Mouse (Mus musculus) kidney, adult 8-10 months (tissue): ENCODE measurements around the gene Fndc8.
A peak's percentile ranks its signal among the peaks of the same experiment; 100 is the strongest.

Experiments used
- DNase-seq, 2 experiments: peaks; one replicate each; pipeline ENCODE4 v3.0.0; 2022

Fndc8 gene

DNA sequence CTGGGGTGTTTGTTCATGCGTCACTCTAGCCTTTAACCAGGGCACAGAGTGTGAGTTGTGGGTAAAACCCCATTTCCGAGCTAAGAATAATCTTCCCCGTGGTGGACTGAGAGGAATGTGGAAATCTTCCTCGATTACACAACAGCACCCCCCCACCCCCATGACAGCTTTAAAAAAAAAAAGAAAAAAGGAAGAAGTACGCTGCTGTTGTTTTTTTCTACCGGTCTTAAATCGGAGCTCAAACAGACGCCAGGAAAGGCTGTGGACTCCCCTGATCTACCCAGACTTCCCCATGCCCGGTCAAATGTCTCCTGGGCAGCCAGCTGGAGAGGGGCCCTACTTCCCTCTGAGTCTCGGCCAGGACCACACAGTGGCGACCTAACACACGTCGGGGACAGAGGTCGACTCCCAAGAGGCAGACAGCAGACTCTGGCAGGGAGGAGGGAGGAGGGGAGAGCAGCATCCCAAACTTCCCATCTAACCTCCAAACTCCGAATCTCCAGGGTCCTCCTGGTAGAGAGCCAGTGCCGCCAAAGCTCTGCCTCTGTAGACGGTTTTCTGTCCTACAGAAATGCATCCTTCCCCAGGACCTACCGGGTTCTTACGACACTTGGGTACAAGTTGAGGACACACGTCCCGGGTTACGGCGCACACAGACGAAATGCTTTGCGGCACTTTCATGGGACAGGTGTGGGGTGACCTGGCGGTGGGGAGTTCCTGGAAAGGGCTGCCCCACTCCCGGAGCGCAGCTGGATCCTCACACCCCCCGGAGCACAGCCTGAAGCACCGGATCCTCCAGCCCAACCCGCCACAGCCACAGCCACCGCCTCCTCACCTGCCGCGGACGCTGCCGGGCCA is 21.5 kb upstream of the Fndc8 start:
- peak; percentile 82 to 85 for DNase-seq

DNA sequence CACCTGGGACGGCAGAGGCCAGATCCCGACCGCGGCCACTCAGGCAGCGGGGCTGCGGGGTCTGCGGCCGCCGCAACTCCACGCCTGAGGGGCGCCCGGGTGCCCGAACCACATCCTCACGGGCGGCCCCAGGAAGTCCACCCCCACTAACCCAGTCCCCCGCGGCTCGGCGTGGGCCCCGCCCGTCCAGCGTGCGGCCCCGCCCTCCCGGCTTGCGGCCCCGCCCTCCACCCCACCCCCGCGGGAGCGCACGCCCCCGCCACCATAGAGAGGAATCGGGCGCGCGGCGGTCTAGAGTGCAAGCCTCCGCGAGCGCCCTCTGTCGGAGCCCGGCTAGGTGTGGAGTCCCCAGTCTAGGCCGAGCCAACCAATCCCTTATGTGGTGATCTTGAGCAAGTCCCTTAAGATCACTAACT is 20.9 kb upstream of the Fndc8 start, which contains the start of gene Rffl:
Gene Rffl (minus strand): TSS at position 180 of the 416 bp plus-strand sequence.
- DNase-seq: peak; percentile 90 to 94

DNA sequence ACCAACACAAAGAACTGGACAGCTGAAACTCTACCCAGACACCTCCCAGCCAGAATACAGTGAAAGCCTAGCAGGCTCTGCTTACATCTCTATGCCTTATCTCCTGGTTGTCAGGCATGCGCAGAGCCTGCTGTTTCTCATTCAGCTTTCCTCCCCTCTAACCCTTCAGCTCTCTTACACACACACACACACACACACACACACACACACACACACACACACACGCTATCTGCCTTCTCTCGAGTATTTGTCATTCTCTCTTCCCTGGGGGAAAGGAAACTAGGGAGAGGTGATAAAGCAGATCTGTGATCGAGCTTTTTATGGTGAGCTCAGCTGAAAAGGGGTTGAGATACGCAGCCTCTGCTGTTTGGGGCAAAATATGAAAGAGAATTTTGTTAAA is 17.0 kb upstream of the Fndc8 start:
- no peak for DNase-seq

DNA sequence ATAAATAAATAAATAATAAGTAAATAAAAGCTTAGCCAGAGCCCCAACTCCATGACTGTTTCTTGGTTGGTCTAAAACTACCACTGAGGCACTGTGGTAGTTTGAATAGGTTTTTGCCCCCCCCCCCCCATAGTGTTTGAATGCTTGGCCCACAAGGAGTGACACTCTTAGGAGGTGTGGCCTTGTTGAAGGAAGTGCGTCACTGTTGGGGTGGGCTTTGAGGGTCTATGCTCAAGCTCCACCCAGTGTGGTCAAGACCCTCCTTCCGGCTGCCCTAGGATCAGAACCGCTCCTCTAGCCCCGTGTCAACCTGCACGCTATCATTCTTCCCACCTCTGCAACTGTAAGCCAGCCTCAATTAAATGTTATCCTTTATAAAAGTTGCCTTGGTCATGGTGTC is 16.3 kb upstream of the Fndc8 start:
- no peak for DNase-seq

DNA sequence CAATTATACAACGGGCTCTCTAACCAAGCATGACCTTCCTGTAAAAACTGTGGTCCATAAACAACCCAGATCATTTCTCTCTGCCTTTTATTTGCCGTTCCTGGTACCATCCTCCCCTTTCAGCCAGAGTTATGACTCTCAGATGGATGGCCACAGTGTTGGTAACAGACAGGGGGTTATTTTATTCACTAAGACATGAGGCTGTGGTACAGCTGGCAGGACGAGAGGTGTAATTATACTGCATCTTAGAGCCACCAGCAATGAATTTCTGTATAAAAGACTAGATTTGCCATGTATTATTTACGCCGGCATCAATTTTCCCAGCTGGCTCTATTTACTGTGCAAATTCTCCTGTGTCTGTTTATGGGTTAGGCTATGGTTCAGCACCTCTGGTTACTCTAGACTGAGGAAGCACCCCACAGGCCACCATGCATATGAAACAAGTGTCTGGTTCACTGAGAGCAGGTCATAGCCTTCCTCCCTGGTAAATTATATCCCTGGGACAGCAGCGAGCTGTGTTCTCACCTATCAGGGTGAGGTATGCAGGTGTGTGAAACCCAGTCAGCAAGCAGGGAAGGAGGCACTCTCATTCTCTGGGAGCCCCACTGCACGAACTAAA is 14.1 kb upstream of the Fndc8 start:
- no peak for DNase-seq

DNA sequence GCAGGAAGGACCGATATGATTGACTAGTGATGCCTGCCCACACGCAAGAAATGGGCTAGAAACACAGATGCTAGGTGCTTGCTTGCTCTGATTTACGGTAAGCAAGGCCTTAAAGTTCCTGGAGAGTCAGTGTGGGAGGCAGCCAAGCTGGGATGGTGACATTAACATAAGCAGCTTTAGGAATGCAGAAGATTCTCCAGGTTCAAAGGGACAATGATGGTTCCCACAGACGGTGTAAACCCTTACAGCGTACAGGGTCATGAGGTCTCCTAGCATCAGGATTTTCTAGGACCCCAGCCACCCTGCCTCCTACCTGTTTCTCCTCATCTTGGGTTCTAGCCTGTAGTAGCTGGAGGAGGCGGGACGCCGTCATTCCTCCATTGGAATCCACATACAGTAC is 8.7 kb upstream of the Fndc8 start:
- DNase-seq: no peak

DNA sequence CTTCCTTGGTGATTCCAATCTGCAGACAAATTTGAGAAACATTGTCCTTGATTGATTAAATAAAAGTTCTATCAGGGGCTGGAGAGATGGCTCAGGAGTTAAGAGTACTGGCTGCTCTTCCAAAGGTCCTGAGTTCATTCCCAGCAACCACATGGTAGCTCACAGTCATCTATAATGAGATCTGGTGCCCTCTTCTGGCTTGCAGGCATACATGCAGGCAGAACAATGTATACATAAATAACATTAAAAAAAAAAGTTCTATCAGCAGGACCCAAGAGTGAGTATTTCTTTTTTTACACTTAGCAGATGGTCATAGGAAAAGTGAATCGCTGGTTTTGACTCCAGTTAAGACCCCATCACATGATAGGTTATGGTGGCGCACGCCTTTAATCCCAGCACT is 5.4 kb upstream of the Fndc8 start:
- DNase-seq: no peak

DNA sequence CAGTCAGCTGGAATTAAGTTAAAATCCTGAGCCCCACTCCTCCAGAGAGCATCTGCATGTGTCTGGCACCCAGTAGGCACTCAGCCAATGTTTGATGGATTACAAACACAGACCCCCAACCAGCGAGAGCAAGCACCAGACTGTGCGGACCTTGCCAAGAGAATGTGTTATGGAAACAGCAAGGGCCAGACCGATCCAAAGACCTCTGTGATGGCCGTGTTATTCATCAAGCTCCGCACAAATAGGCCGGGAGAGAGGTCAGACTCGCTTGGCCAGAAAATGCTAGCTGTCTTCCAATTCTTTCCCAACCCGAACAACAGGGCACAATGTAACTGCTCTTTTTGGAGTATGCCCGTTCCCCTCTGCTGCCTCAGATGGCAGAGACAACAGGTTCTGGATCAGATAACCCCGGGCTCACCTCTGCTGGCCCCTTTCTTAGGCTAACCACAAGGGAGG is 3.4 kb upstream of the Fndc8 start:
- peak; percentile 76 to 83 for DNase-seq

DNA sequence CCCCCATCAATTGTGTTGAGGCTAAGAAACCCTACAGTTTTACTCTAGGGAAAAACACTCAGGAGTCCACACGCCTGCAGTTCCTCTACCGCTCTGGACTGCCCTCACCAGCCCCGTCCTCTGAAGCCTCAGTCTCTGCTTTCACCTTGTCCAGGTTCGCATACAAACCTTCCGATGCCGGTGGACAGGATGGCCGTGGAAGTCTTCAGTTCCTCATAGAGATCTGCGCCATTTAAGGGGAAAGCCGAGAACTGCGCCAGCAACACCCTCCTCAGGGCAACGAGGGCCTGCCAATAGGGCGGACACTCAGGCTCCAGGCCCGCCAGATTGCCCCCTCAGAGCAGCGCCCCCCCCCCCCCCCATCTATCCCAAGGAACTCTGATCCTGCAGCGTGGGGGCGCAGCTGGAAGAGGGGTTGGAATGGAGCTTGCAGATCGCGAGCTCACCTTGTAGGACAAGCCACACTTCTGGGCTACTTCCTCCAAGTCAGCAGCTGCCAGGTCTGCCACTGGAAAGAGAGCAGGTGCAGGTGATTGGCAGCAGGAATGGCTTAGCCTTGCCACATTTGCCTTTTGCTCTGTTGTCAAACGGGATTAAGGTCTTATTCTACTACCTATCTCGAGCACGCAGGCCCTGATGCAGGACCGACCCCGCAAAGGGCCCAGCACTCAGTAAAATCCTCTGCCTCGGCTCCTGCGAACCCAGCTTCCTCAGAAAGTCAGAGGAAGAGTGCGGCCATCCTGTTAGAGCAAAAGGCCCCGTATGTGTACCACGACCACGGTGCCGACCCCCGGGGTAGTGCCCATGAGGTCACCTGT is 2.2 kb upstream of the Fndc8 start:
- peak; percentile 33 to 35 for DNase-seq

DNA sequence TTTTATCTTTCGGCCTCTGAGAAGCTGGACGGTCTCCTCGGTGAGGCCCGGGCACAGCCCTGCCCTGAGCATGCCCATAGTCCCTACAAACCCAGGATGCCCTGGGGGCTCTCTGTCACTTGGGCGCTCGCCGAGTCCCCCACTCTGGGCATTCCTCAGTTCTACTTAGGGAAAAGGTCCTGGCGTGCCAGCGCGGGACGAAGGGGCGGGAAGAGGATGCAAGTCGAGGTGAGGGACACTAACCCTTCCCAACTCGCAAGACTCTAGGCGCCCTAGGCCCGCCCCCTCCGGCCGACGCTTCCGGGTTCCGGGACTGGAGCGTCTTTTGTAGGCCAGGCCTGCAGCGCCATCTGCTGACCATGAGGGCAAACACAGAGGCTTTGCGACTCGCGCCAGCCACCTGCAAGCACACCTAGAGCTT is 1.6 kb upstream of the Fndc8 start, which contains the start of gene Rad51d:
Gene Rad51d (minus strand): TSS at position 273 of the 421 bp plus-strand sequence.
- DNase-seq: peak; percentile 93 to 96

DNA sequence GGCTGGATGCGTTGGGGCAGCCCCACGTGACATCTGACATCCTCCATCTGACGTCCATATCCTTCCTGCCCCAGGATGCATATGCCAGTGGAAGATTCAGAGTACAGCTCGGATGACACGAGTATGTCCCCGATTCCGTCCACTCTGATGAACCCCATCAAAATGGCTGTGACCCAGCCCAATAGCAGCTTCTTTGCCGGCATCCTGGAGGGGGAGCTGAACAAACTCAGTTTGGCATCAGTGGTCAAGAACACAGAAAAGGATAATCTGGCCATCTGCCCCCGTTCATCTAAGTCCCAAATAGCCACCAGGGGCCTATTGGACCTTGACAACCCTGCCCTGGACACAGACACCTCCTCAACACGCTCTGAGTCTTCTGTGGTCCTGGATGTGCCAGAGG is 5.6 kb downstream of the Fndc8 start:
- peak in 1 of 2 experiments; percentile 11 for DNase-seq

DNA sequence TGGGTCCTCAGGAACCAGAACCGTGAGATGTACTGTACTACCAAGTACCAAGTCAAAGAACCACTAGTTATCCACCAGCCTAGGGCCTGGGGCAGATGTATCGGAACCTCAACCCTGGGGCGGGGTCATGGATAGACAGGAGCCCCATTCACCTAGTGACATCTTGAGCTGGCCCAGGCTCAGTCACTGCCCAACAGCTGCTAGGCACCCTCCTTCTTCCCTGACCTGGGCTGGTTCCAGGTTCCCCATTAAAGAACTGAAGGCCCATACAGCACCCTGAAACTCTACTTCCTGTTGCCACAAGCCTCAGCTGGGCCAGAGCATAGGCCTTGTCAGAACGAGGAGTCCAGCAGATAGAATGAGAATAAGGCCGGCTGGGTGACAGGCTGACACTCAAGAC is 7.8 kb downstream of the Fndc8 start:
- no peak for DNase-seq

DNA sequence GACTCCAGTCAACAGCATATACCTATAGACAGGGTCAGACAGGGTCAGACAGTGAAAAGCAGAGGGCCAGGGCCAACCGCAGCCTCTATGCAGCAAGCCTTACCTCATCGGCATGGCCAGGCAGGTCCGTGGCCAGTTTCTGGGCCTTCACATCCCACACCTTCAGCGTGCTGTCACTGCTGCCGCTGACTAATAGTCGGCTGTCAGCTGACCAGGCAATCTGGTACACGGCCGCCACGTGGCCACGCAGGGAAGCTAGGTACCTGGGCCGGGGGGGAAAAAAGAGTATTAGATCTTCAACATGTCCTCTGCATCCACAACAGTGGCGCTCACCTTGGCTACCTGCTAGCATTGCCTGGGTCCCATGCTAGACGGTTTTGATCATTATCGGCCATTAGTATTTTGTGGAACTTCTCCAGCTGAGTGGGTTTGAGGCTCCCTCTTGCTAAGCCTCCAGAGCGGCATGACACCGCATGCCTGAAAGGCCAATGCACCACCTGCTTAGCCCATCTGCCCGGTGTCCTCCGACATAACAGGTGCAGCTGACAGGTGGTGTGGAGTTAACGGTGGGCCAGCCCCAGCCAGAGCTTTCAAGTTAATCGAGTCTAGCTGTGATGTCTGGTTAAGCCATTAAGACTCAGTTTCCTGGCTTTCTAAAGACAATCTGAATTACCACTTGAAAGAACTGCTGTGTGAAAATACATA is 9.8 kb downstream of the Fndc8 start:
- no peak for DNase-seq

DNA sequence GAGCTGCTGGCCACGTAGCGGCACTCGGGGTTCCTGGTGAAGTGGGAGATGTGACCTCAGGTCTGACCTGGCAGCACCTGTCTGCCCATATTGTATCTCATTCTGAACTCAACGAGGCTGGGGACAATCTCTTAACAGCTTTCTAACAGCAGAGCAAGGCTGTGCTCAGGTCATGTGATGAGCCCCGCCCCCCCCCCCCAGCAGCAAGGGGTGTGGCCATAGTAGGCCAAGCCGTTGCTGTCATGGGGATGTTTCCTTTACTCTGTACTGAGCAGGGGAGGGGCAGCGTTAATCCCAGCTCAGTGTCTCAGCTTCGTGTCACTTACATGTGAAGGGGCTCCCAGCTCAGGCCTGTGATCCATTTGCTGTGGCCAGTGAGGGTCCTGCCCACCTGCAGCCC is 13.0 kb downstream of the Fndc8 start:
- DNase-seq: no peak

DNA sequence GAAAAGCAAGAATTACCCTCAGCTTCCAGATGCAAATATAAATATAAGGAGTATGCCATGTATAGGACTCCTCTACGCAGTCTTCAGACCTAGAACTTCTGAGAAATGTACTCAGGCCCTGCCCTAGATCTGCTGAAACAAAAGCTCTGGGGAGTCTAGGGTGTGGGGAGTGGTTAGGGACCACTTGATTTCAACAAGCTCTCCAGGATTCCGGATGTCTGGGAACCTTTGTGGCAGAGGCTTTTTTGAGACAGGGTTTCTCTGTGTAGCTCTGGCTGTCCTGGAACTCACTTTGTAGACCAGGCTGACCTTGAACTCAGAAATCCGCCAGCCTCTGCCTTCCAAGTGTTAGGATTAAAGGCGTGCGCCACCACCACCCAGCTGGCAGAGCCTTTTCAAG is 13.9 kb downstream of the Fndc8 start:
- no peak for DNase-seq

DNA sequence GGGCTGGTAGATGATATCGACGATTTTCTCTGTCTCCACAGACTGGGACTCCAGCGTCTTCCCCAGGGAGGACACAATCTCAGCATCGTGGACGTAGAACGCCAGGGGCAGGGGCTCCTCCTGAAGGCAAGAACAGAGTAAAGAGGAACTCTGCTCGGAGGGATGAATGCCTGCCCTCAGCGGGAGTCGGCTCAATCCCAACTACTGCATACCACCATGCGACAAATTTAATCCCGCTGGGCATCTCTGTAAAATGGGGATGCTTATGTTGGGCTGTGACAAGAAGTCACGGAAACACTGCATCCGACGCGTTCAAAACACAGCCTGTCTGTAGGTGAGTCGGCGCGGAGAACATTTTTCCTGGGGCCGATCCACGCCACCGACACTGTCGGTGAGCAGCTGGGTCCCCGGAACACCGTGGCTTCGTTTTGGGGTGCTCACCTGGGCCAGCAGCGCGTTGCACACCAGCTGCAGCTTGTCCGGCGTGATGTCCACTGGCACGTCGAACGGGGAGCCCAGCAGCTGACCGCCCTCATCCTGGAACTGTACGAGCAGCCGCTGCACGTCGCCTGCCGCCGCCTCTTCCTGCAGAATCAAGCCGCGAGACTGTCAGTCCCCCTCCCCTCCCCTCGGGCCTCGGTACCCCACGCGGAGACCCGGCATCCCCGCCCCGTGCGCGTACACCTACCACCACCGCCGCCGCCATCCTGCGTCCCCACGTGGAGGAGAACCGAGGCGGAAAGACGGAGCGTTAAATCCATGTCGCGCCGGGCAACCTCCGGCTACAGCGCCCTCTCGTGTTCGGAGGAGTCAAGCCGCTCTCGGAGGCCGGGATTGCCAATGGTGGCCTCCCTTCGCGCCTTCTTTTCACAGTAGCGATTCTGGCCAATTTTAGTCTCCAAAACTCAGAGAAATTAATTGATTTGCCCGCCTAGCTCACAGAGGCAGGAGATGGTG is 16.0 kb downstream of the Fndc8 start, which contains the start of gene Nle1:
Gene Nle1 (minus strand): TSS at position 761 of the 957 bp plus-strand sequence.
- DNase-seq: peak; percentile 80 to 90

DNA sequence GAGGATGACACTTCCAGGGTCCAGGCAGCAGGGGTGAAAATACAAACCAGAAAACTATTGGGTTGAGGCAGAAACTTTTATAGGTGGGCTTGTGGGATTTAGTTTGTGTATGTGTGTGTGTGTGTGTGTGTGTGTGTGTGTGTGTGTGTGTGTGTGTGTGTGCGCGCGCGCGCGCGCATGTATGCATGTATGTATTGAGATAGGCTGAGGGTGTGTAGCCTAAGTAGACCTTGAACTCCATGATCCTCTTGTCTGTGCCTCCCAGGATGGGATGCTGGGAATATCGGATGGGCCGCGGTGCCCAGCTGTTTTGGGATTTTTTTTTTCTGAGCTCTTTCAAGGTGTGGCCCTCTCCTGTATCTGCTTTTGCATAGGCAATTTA is 16.7 kb downstream of the Fndc8 start:
- no peak for DNase-seq

DNA sequence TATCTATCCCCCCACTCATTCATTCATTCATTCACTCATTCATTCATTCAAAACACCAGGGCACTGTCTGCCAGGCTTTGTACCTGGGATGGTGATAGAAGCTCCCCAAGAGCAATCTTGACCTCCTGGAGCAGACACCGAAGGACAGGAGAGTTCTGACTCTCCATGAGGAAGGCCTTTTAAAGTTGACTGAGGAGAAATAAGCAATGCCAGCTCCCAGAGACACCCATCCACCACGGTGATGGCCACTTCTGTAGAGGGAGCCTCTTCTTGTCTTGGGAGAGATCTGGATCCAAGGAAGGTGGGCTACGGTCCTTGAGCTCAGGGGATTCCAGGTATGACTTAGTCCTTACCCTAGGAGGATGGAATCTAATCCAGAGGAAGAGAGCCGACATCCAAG is 18.3 kb downstream of the Fndc8 start, which contains the start of gene Unc45b:
Gene Unc45b (plus strand): TSS at position 301 of the 400 bp plus-strand sequence.
- DNase-seq: no peak

DNA sequence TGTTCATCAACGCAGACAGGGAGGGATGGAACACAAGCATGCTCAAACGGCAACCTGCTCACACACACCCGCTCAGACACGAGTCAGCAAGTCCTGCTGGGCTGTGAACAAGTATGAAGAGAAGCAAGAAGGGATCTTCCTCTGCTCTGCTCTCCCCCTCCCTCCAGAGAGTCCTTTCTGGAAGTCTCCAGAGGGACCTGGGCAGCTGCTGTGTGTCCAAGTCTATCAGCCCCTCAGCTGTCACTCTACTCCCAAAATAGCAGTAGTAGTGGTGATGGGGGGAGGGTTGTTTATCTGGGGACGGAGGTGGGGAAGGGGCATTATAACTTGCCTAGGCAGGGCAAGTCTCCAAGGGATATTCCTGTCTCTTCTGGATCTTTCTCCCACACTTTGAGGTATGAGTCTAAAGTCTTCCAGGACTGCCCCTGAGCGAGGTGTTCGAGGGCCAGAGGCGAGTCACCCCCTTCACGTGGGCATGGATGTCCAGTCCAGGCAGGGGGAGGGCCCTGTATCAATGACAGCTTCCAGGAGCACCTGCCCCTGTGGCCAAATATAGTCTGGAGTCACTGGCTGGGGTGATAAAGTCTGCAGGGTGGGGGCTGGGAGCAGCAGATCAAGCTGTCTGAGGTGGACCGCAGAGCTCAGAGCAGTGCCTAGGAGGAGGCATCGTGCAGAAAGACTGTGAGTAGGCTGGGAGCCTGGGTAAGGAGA is 18.9 kb downstream of the Fndc8 start:
- no peak for DNase-seq

DNA sequence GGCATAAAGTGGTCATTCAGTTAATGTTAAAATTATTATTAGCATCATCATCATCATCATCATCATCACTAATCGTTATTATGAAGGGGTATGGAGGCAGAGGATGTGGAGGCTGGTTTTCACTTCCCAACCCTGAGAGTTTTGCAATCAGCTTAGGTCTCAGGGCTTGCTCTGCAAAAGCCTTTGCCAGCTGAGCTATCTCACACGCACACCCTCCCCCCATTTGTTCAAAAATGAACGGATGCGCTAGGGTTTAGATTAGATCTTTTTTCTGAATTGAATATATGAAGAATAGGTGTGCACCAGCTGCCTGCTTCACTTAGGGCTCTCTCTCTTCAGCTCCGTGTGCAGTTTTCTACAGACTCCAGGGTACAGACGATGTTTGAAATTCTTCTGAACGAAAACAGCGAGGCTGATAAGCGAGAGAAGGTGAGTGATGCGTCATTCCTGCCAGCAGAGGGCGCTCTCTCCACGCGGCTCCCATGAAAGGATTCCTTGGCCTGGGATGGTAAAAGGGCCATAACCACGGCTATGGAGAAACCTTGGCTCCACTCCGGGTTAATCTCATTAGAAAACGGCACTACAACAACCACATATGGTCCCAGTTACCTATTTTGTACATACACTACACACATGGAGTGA is 22.9 kb downstream of the Fndc8 start:
- DNase-seq: peak; percentile 45 to 76
